Mouse (Mus musculus) mesoderm, embryonic 11.5 days (tissue): ENCODE data around the gene Tbrg4.

Source experiments
- DNase-seq: peaks from one replicate; pipeline ENCODE4 v3.0.0-alpha.2; 2012; ENCODE audit warnings: low read depth, low spot score

Gene Tbrg4

GRCm38 (mm10) chr11:6623704-6624103, 2.2 kb downstream of the Tbrg4 start:
- DNase-seq, result no peak

DNA sequence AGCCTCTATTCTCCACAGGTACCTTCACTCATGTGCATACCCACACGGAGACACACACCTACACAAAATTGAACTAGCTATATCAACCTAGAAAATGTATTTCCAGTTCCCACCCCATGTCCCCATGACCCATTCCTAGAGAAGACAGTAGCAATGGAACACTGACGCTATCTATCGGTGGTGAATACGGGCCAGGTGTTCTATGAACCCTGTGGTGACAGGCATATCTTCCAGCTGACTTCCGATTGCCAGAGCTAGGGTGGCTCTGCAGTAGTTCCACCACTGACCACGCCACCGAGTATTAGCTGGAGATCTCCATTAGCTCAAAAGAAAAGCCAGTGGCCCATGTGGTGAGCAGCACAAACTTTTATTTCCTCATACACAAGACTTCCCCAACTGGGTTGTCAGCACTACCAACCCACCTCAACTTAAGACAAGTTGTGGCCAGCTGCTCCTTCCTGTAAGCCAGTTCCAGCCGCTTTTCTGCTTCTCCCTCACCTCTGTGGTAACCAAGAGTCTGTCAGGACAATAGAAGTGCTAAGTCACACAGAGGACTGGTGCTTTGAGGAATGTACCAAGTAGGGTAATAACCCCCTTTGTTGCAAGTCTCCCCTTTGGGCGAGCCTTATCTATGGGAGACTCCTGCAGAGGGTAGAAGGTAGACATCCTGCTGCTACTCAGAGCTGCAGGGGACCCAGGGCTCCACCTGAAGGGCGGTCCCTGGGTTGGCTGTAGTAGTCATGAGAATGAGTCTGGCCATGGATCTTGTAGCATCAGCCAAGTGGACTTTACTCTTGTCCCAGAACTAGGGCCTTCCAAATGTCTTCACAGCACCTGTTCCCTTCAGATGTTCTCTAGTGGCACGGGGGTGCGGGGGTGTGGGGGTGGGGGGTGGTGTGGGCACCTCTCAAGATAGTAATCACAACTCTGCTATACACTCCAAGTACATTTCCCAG, 10.3 kb downstream of the Tbrg4 start:
- no peak for DNase-seq

GRCm38 (mm10) chr11:6605491-6606399, 20.1 kb downstream of the Tbrg4 start, which contains the start of gene Nacad:
Nacad (minus strand) TSS chr11:6606053.
- DNase-seq, result peak; percentile 71

- no peak for DNase-seq
These were observed 20.8 kb downstream of the Tbrg4 start for GRCm38 (mm10) chr11:6605021-6605481.

- no peak for DNase-seq
These were observed 21.3 kb downstream of the Tbrg4 start for GRCm38 (mm10) chr11:6604604-6604936.

GRCm38 (mm10) chr11:6603887-6604603, 21.8 kb downstream of the Tbrg4 start:
- no peak for DNase-seq

DNA sequence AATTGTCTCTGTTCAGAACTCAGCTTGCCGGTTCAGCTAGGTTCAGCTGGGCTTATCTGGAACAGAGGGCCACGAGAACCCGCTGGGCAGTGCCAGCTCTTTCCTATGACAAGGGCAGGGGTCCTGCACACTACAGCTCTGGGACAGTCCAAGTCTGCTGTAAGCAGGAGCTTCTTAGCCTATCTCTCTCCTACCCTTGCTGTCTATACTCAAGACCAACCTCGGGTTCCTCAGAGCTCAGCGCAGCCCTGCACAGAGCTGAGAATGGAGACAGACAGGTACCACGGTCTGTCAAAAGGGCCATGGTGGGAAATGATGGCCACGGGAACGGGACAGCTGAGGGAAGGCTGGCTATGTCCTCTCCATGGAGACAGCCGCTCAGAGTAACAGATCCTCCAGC, 22.6 kb downstream of the Tbrg4 start:
- DNase-seq, result no peak

DNA sequence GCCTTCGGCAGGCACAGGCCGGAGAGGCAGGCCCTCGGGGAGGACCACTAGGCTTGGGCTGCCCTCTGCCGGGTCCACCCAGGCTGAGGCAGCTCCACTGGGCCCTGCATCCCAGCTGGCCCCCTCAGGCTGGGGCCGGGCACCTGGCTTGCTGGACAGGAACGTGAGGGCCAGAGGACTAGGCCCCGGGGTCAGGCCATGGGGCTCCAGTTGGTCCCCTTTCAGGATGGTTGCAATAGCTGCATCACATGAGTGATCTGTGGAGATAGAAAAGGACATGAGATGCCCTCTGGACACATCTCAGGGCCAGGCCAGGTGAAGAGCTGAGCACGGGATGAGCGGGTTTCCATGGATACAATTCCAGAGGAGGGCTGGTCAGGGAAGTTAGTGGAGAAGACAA, 23.2 kb downstream of the Tbrg4 start:
- DNase-seq, result no peak

DNA sequence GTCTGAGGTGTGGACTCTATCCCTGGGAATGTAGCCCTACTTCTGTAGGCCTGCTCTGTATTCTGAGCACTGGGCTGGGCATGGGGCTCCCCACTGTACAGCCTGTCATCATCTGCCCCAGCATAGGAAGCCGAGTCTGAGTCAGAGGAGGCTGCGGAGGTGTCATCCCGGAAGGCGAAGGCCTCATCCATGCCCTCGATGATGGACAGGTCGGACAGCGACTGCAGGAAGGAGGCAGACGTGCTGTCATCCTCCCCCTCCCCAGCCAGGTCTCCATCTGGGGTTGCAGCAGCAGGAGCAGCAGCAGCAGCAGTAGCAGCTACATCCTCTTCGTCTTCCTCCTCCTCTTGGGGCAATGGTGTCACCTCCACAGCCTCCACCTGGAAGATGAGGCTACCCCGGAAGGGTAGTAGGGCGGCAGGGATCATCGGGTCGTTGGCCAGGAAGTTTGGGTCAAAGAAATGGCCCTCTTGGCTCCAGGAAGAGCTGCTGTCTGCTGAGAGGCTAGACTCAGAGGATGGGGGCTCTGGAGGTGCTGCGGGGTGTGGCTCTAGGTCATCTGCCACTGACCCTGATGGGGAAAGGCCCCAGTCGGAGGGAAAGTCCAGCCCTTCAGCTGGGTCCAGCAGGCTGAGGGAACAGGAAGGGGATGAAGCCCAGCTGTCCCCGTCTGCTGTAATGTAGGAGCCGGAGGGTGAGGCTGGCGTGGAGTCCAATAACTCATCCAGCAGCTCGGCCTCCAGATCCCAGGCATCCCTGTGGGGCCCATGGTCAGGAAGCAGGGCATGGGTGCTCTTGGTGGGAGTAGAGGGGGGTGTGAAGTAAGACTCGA, 24.0 kb downstream of the Tbrg4 start:
- DNase-seq, result no peak

DNA sequence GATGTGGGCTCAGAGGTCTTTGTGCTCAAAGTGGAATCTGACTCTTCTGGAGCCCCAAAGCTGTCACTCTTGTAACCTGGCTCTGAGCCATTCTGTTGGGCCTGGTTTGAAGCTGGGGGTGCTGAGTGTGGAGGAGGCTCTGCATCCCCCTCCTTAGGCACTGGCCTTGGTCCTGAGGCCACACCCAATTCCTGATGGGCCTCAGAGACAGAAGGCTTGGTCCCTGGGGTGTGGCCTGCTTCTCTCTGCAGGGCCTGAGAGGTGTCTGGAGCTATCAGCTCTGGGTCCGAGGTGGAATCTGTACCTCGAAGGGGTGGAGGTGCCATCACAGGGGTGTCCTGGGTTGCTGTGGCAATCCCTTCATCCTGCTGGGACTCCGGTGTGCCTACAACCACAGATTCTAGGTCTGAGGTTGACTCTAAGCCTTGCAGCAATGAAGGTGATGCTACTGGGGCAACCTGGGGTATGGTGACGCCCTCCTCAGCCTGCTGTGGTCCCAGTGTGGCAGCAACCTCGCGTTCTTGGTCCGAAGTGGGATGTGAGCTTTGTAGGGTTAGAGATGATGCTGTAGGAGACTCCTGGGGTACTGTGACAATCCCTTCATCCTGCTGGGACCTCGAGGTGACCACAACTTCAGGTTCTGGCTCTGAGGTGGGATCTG, 25.5 kb downstream of the Tbrg4 start:
- no peak for DNase-seq

DNA sequence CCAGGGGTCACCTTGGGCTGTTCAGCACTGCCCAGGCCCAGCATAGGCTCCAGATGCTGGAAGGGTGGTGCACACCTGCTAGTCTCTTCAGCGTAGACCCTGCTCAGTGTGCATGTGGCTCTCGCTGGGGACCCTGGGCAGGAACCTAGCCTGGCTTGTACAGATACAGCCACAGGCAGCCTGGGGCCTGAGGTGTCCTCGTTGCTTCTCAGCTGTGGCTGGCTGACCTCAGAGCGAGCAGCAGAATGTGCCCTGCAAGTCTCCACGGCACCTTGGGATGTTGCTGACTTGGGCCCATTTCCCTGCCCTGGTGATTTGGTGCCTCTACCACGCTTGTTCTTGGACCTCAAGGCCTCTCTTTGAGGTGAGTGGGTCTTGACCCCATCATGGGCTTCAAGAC, 26.0 kb downstream of the Tbrg4 start:
- no peak for DNase-seq

GRCm38 (mm10) chr11:6599011-6599681, 26.7 kb downstream of the Tbrg4 start:
- peak; percentile 61 for DNase-seq

DNA sequence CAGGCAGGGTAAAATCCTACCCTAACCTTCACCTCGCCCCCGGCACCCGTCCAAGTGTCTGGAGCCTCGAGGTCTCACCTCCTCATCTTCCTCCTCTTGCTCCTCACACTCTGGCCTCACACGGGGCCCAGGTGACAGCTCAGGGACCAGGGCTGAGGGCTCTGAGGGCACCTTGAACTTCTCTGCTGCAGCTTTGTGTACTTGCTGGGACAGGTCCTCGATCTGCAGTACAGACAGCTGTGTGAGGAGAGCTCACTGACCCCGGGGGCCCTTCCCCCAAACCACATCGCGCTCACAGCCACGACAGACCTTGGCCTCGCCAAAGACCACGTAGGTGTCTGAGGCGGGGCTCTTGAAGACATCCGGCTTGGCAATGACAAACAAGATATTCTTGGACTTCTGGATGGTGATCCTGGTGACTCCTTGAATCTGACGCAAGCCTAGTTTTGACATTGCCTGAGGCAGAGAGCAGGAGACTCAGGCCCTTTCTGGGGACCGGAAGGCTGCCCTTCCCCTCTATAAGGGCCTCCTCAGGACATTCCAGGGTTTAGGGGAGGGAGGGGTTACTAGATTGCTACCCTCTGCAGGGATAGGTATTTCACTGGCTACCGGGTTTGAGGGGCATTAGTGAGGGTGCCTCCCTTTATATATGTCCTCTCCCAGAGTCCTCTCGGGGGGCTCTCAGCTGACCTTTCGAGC, 27.5 kb downstream of the Tbrg4 start:
- no peak for DNase-seq

DNA sequence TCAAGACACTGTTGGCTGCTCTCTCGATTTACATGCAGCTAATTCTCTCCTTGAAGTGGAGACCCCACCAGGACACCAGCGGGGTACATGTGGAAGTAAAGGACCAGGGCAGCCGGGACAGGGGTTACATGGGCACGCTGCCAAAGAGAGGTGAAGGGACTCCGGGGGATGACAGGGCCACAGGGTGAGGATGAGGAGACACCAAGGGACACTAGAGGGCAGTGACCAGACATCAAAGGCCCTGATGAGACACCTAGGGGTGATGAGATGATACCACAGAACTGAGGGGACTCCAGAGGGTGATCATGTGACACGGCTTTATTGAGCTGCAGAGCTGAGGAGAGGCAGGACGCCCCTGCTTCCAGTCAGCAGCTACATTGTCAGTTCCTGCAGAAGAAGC, 28.3 kb downstream of the Tbrg4 start:
- DNase-seq, result no peak

- no peak for DNase-seq
These were observed 29.3 kb downstream of the Tbrg4 start for GRCm38 (mm10) chr11:6596616-6597015.

- DNase-seq, result no peak
These were observed 29.7 kb downstream of the Tbrg4 start for GRCm38 (mm10) chr11:6596205-6596604.

- no peak for DNase-seq
These were observed 30.5 kb downstream of the Tbrg4 start for GRCm38 (mm10) chr11:6595339-6595738.

DNA sequence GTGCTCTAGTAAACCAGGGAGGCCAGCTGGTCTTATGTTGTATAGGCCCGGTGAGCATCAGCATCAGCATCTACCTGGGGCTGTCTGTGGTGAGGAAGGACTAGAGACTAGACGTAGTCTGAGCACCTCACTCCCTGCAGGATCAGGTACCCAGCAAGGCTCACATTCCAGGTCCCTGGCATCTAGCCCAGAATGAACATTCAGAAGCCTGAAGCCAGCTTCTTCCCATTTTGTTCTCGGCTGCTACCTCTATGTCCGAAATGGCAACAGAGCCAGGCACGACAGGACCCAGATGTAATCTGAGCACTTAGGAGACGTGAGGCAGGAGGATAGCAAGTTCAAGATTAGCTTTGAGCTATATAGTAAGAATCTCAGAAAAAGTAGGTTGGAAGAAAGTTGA, 31.0 kb downstream of the Tbrg4 start:
- DNase-seq, result no peak

DNA sequence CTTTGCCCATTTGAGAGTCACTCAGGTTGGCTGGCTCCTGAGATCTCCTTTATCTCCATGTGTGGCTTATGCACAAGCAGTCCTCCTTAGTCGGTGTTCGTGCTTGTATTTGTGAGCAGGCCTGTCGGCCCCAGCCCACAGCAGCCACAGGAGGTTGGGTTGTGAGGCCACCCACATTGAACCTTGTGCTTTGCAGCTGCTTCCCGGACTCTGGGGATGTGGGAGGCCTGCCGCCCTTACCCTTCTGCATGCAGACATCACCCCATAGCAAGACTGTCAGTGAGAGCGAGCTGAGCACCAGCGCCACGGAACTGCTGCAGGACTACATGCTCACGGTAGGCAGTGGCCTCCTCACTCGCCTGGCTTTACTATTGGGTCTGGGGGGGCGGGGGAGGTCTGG, 32.5 kb downstream of the Tbrg4 start:
- DNase-seq, result no peak
